Mouse (Mus musculus): ENCODE measurements at regions not wholly inside any gene's neighbourhood (a gene's known extent, or its start where the extent isn't known, plus 50 kb on each side); places are given as distances from the start of the nearest gene placed in this dataset.
A peak's percentile ranks its signal among the peaks of the same experiment; 100 is the strongest.

- DNase-seq: no peak
Measured at GRCm38 (mm10) chr4:127862875-127863274, 107.9 kb downstream of the CK137956 start.

GRCm38 (mm10) chr4:127861319-127862117 lies 109.2 kb downstream of the CK137956 start:
- DNase-seq: no peak

- no peak for DNase-seq
Measured at GRCm38 (mm10) chr4:127860271-127860670, 110.5 kb downstream of the CK137956 start.

GRCm38 (mm10) chr4:127859505-127859904 lies 111.2 kb downstream of the CK137956 start:
- no peak for DNase-seq

- no peak for DNase-seq
Measured at GRCm38 (mm10) chr4:127858566-127858965, 112.2 kb downstream of the CK137956 start.

GRCm38 (mm10) chr4:127855836-127856235 lies 114.9 kb downstream of the CK137956 start:
- no peak for DNase-seq

GRCm38 (mm10) chr4:127854776-127855409 lies 115.9 kb downstream of the CK137956 start:
- no peak for DNase-seq

- DNase-seq: no peak
Measured at GRCm38 (mm10) chr4:127849306-127849705, 121.4 kb downstream of the CK137956 start.

- no peak for DNase-seq
Measured at GRCm38 (mm10) chr4:127846321-127846720, 124.4 kb downstream of the CK137956 start.

- no peak for DNase-seq
Measured at GRCm38 (mm10) chr4:127843421-127843820, 127.3 kb downstream of the CK137956 start.

GRCm38 (mm10) chr4:127833668-127834067 lies 137.1 kb downstream of the CK137956 start:
- no peak for DNase-seq

GRCm38 (mm10) chr4:127826988-127827387 lies 143.8 kb downstream of the CK137956 start:
- no peak for DNase-seq

GRCm38 (mm10) chr4:127819501-127819900 lies 151.2 kb downstream of the CK137956 start:
- peak in 1 of 2 experiments; percentile 6 for DNase-seq

- DNase-seq: no peak
Measured at GRCm38 (mm10) chr4:127819009-127819408, 151.7 kb downstream of the CK137956 start.

GRCm38 (mm10) chr4:127814631-127815030 lies 156.1 kb downstream of the CK137956 start:
- no peak for DNase-seq

- no peak for DNase-seq
Measured at GRCm38 (mm10) chr4:127812047-127812545, 158.7 kb downstream of the CK137956 start.

GRCm38 (mm10) chr4:127810899-127811510 lies 159.7 kb downstream of the CK137956 start:
- DNase-seq: no peak

- no peak for DNase-seq
Measured at GRCm38 (mm10) chr4:127809006-127809405, 161.7 kb downstream of the CK137956 start.

- DNase-seq: no peak
Measured at GRCm38 (mm10) chr4:127789206-127789605, 181.5 kb downstream of the CK137956 start.

GRCm38 (mm10) chr4:127785786-127786185 lies 185.0 kb downstream of the CK137956 start:
- peak; percentile 5 to 6 for DNase-seq

GRCm38 (mm10) chr4:127771966-127772500 lies 198.7 kb downstream of the CK137956 start:
- peak; percentile 4 to 7 for DNase-seq

- no peak for DNase-seq
Measured at GRCm38 (mm10) chr4:127763736-127764135, 207.0 kb downstream of the CK137956 start.

- no peak for DNase-seq
Measured at GRCm38 (mm10) chr4:127758961-127759360, 211.8 kb downstream of the CK137956 start.

Measured in cerebellum, adult 18-20 months (tissue).